Mouse (Mus musculus) adrenal gland, adult 8-10 months (tissue): ENCODE data around the gene Rassf8. TPM values are rescaled to one million over a fixed set of nuclear protein-coding genes. Genes with fewer than 3 reads are reported as not detected.
A peak's percentile ranks its signal among the peaks of the same experiment; 100 is the strongest.

Experiments used
- DNase-seq: peaks from one replicate; pipeline ENCODE4 v3.0.0; 2022
- total RNA-seq, 4 experiments: library from RNA; stranded (reverse); gene quantifications; 2 replicates each; pipeline ENCODE4 v1.2.4; 2022

Rassf8 gene
- total RNA-seq, 4 experiments from 2014 or later = 72.3 to 88.2 (median 80.0) TPM

DNA sequence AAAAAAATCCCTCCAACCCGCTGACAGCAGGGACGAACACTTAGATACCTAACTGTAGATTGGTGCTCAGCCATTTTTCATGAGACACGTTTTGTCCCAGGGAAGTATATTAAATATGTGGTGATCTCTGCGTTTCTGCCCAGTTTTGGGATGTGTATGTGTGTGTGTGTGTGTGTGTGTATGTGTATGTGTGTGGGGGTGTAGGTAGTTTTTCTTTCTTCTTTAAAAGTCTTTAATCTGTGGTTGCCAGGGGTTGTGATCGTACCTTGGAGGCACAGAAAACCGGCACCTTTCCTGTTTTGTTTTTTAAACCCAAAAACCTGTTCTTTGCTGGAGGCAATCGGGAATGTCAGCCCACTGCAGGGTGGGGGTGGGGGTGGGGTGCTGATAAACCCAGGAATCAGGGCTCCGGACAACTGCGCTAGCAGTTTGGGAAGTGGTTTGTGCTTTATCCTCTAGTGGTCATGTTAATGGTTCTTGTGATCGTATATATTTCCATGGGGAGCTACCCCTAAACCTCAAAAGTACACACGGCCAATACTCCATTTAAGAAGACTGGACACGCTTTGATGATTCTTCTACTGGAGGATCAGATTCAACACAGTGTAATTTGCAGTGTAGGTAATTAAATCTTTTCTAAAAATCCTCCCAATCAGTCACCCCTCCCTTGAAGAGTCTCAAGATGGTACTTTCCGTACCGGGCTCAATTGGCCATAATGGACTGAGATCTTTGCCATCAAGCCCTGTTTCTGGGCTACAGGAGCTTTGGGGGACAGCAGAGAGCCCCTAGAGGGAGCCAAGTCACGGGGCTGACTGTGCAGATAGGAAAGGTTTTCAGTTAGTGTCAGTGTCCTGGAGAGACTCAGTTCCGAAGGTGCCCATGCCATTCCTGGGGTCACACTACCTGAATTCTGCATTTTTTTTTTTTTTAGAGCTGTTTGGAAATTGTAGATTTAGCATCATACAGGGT is 1.4 kb downstream of the Rassf8 start:
- no peak for DNase-seq

GRCm38 (mm10) chr6:145750394-145750793 is 3.8 kb downstream of the Rassf8 start:
- no peak for DNase-seq

- no peak for DNase-seq
These were observed 6.7 kb downstream of the Rassf8 start for GRCm38 (mm10) chr6:145753296-145753695.

DNA sequence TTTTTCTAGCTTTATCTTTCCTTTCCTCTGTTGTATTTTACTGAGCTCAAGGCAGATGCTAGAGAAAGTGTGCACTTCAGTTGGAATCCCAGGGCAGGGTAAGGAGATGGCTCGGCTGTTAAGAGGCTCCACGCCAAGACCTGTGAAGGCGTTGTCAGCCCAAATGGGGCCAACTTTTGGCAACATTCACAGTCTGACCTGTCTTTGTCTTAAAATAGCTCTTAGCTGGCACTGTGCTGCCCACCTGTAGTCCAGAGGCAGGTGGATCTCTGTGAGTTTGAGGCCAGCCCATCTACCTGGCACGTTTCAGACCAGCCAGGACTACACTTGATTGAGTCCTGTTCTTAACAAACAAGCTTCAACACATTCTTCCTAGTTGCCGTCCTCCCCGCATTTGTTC is 7.9 kb downstream of the Rassf8 start:
- DNase-seq = no peak

- no peak for DNase-seq
These were observed 9.5 kb downstream of the Rassf8 start for GRCm38 (mm10) chr6:145755942-145756639.

DNA sequence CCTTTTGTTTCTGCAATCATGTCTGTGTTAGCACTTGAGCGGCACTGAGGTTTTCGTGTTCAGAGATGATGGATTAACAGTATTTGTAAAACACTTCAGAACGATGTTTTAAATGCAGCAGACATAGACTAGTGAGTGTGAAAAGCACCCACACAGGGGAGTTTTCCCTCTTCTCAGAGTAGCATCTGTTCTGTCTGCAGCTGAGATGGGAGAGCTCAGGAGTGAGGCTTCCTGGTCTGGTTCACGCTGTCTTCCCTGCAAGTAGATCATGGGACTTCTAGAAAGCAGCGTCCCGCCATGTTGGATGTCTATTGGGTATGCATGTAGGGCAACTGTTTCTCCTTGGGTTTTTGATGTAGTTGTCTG is 10.1 kb downstream of the Rassf8 start:
- DNase-seq = no peak

- no peak for DNase-seq
These were observed 10.8 kb downstream of the Rassf8 start for GRCm38 (mm10) chr6:145757346-145757745.

DNA sequence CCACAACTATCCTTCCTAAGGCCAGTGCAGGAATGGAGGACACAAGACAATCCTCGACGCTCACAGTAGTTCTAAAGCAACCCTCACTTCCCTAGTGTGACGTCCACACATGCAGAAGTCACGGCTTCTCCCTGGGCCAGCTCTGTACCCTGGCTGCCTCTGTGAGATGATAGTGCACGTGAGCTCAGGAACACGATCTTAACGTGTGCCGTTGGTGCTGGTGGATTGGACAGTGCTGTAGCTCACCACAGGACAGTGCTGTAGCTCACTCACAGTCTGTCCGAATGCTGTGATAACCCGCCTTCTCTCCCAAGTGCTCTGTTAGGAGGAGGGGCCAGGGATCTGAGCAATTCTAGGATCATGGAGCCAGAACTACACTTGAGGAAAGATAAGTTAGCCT is 12.1 kb downstream of the Rassf8 start:
- no peak for DNase-seq

- no peak for DNase-seq
These were observed 12.9 kb downstream of the Rassf8 start for GRCm38 (mm10) chr6:145759432-145759831.

DNA sequence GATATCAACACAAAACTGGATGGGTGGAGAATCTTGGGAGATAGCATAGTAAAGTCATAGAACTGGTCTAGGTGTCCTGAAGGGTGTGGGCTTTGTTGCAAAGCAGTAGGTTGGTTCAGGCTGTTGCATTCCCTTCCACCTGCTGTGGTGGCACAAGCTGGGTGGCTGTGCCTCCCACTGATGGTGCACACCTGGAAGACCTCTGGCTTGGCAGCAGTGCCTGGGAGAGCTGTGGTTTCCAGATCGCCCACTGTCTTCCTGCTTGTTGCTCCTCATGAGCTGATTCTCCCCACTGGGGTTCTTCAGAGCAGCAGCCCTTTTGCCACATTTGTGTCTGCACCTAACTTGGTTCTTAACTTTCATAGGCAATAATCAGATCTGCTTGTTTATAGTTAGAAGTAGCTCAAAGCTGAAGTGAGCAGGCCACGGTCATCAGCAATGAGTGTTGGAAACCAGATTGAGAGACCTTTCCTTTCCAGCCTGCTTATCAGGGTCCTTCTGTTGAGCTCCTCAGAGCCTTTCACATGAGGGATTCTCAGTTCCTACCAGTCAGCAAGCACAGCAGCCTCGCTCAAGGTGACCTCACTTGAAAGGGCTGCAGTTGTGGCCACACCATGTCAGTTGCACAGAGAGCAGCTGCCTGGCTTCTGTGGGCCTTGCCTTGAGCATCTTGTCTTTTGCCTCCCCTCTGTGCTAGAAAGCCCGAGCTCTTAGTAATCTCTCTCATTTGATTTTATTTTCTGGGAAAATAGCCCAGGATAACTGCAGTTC is 13.9 kb downstream of the Rassf8 start:
- no peak for DNase-seq

- DNase-seq = no peak
These were observed 14.8 kb downstream of the Rassf8 start for GRCm38 (mm10) chr6:145761151-145761935.

DNA sequence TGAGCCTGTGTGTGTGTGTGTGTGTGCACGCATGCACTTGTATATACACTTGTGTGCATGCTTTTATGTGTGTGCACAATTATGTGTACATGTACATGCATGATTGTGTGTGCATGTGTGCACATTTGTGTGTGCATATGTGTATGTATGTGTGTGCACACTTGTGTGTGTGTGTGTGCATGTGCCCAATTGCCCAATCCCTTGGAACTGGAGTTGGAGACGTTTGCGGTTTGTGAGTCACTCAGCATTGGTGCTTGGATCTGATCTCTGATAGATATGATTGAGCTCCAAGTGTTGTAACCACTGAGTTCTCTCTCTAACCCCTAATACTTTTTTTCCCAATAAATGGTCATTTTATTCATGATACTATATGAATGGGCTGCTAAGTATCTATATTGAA is 15.5 kb downstream of the Rassf8 start:
- no peak for DNase-seq

GRCm38 (mm10) chr6:145763051-145763450 is 16.5 kb downstream of the Rassf8 start:
- no peak for DNase-seq

- DNase-seq = no peak
These were observed 18.5 kb downstream of the Rassf8 start for GRCm38 (mm10) chr6:145765011-145765410.

DNA sequence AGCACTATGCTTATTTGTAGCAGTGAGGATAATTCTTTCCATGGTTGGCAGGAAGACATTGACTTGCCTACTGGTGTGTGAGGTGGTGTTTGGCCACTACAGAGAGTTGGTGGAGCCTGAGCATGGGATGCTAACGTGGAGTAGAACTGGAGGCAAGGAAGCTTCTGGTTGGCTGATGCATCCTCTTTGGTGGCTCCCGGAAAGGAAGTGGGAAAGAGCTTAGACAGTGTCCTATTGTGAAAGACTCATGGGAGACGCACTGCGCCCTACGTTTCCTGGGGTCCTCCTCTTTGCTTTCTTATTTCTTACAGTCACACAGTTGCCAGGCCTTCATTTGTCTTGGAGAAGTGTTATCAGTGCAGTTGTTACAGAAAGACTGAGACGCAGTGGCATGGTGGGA is 20.4 kb downstream of the Rassf8 start:
- DNase-seq = no peak

DNA sequence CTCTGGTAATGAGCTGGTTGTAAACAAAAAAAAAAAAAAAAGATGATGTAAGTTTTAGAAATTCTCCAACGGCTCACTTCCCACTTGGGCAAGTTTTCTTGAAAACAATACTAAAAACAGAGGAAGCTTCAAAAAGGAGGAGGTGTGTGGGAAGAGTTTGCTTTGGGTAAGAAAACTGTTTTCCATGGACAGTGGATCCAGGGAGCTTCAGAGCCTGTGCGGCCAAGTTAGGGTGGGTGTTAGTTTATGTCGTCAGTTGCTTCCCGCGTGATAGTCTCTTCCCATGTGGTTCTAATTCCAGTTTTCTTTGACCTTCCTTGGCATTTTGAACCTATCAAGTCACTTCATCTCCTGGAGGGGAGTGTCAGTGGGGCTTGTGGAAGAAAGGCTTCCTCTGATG is 21.1 kb downstream of the Rassf8 start:
- no peak for DNase-seq

GRCm38 (mm10) chr6:145768671-145769292 is 22.2 kb downstream of the Rassf8 start:
- peak; percentile 80 for DNase-seq

- no peak for DNase-seq
These were observed 23.3 kb downstream of the Rassf8 start for GRCm38 (mm10) chr6:145769855-145770254.

DNA sequence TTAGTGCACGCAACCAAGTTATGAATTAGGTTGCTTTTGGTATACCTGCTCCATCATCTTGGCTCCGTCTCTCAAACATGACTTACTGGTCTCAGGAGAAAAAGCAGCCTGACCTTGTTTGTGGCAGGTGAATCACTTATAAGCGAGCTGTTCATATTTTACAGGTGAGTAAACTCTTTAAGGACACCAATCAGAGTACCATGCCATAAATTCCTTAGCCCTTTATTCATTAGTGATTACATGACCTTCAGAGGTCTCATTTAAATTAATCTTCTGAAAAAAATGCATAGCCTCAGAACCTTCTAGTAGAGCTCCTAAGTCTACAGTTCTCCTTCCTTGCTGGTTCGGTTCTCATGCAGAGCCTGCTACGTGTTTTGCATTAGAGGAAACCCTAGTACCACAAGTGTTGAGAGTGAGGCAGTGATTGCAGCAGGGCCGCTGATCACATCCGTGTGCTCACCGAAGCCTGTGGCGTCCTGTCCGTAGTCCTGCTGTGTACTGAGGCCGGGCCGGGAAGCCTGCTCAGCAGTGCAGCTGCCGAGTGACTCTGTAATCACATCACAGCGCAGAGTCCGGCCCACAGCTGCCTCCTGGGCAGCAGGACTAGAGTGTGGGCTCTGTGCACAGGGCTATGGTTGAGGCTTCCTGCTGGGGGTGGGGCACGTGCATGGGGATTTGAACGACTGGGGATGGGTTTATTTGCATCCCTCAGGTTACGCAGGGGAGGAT is 23.9 kb downstream of the Rassf8 start:
- DNase-seq = no peak

DNA sequence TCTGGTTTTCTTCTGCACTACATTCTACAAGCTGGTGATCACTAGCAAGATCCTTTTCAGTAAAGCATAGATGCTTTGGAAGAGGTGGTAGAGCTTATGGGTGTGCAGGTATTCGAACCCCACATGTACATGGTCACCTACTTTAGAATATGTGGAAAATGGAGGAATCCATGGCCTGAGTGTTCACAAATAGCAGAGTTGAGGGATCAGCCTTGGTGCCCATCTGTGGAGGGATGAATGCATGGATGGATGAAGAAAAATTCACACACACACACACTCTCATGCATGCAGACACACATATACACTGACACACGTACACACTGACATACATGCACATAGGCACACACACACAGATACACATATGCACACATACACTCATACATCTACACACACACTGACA is 27.9 kb downstream of the Rassf8 start:
- DNase-seq = no peak

- no peak for DNase-seq
These were observed 29.7 kb downstream of the Rassf8 start for GRCm38 (mm10) chr6:145776241-145776640.
